Mouse (Mus musculus) retina, postnatal 7 days (tissue): ENCODE measurements at regions not wholly inside any gene's neighbourhood (a gene's known extent, or its start where the extent isn't known, plus 50 kb on each side); places are given as distances from the start of the nearest gene placed in this dataset.

Experiments used
- DNase-seq: peaks from one replicate; pipeline ENCODE4 v3.0.0-alpha.2; 2012; ENCODE audit warnings: low read depth, low spot score

- peak; percentile 0 for DNase-seq
These were observed 232.0 kb downstream of the Nap1l3 start for GRCm38 (mm10) chrX:122165179-122165578.
